Mouse (Mus musculus): ENCODE measurements around the gene Ctsa. TPM values are rescaled to one million over a fixed set of nuclear protein-coding genes. Genes with fewer than 3 reads are reported as not detected.

The Ctsa gene
- total RNA-seq, 2 experiments from 2014 or later, result 50.2 to 58.1 TPM

DNA sequence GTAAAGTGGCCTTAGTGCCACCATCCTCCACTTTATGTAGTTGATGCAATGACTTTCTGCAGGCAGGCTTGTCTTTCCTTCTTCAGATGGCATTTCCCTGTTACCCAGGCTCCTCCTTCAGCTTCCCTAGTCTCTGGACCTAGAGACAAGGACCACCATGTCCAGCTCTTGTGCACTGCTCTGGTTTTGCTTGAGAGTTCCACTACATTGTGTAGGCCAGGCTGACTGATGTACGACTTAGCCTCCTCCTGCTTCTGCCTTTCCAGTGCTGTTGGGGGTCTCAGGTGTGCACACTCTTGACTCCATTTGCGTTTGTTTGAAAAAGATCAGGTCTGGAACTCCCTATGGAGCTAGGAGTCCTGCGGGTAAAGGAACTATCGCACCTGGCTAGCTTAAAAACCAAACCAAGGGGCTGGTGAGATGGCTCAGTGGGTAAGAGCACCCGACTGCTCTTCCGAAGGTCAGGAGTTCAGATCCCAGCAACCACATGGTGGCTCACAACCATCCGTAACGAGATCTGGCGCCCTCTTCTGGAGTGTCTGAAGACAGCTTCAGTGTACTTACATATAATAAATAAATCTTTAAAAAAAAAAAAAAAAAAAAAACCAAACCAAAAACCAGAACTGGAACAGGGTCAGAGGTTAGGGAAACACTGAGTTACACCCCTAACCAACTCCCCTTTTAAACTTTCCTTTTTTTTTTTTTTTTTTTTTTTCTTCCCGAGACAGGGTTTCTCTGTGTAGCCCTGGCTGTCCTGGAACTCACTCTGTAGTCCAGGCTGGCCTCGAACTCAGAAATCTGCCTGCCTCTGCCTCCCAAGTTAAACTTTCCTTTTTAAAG lies 44.9 kb downstream of the Ctsa start:
- peak overlapping the region; percentile 100 for H3K27ac ChIP-seq
- peak; percentile 11 for DNase-seq
- intact Hi-C loops (cut with DNase I), result loop anchor here (2.0 kb wide), 1 partner anchor 45 kb away; the partner anchor contains the start of genes Ctsa and Neurl2
- peak; percentile 26; the same call in 1 of the 2 replicates for TF ChIP-seq CTCF (IDR thresholded peaks at IDR 0.05)
- peak overlapping the region; percentile 95 for H3K4me3 ChIP-seq

DNA sequence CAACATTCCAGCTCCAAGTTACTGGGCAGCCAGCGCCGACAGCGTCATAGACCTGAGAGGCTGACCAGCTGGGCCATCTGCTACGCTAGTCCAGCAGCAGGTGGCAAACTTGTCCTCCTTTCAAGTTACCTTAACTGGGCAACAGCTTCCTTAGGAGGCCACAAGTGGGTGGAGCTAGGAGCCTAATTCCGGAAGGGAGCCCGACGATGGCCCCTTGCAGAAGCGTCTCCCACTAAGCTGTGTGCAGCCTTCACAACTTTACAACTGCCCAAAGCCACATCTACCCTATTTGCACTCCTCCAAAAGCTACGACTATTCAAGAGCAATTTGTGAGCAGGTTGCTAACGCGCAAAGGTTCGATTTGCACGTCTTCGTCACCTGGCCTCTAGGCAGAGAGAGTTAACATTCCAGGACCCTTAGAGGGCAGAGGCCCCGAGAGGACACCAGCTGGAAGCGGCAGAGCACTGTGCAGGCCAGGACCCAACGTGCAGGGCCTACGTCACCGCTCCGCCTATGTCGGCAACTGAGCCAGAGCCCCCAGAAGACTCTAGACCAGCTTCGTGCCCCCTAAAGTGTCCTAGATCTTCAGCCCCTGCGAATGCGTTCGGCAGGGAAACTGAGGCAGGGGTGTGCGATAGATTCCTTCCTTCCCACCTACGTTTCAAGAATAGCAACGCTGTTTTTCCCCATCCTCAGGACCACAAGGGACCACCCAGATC lies 46.0 kb downstream of the Ctsa start:
- Histone ChIP-seq H3K4me3 (peak overlapping the region; percentile 95), H3K27ac (peak overlapping the region; percentile 100)
- intact Hi-C loops (cut with DNase I), result loop anchor here (1.0 to 2.0 kb wide), 2 partner anchors 33 to 46 kb away; partner anchors contain the start of genes Ctsa, Neurl2 and Zfp335
- TF ChIP-seq CTCF (IDR thresholded peaks at IDR 0.05), result peak; percentile 42
- peak; percentile 86 for DNase-seq

DNA sequence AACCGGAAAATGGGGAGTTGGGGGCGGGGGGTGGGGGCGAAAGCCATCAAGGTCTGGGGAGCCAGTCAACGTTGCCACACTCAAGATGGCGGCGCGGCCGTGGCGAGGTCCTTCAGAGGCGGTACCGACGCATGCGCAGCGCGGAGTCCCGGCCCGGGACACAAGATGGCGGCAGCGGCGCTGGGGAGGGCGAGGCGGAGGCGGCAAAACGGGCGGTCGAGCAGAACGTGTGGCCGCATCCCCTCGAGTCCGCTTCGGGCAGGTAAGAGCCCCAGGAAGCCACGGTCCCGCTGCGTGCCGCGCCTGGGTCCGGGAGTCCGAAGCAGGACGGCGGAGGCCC lies 46.5 kb downstream of the Ctsa start, which contains the start of gene Pcif1:
Gene Pcif1, plus strand, starts transcription at position 77 of the 340 bp plus-strand sequence.
- peak; percentile 94 for DNase-seq
- no peak for TF ChIP-seq CTCF (IDR thresholded peaks at IDR 0.05)
- intact Hi-C loops (cut with DNase I), result loop anchor here (1.0 to 2.0 kb wide), 2 partner anchors 32 to 46 kb away; partner anchors contain the start of genes Ctsa, Neurl2 and Zfp335
- Histone ChIP-seq H3K4me3 (peak within 1 kb of the TSS; percentile 95), H3K27ac (peak within 1 kb of the TSS; percentile 100)

DNA sequence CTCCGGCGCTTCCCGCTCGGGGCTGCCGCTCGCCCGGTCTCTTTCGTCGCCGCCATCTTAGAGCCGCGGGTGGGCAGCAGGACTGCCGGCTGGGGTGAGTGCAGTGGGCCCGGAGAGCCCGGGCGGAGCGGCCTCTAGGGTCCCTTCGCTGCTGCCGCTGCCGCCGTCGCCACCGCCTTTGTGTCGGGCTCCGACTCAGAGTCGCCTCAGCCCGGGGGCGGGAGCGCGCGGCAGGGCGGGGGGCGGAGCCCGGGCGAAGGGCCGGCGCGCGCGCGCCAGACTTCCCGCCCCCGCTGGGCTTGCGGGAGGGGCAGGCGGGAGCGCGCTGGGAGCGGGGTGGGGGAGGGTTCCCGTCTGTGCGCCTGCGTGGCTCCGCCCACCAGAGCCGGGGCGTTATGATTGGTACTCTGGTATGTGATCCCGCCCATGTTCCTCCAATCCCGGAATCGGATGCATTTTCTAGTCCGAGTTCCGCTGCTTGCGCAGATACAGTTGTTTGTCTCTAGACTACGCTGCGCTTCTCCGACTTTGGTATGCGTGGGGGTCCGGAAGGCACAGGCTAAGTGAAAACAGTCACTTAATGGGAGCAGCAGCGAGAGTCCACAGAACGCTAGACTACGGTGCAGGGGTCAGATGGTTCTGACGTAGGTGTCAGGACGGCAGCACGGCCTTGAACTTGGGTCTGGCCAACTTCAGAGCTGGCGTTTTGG lies 47.0 kb downstream of the Ctsa start:
- peak overlapping the region; percentile 100 for H3K27ac ChIP-seq
- intact Hi-C loops (cut with DNase I), result loop anchor here (1.0 to 2.0 kb wide), 2 partner anchors 32 to 47 kb away; partner anchors contain the start of genes Ctsa, Neurl2 and Zfp335
- H3K4me3 ChIP-seq, result peak overlapping the region; percentile 95
- no peak for TF ChIP-seq CTCF (IDR thresholded peaks at IDR 0.05)
- peak; percentile 96 for DNase-seq

DNA sequence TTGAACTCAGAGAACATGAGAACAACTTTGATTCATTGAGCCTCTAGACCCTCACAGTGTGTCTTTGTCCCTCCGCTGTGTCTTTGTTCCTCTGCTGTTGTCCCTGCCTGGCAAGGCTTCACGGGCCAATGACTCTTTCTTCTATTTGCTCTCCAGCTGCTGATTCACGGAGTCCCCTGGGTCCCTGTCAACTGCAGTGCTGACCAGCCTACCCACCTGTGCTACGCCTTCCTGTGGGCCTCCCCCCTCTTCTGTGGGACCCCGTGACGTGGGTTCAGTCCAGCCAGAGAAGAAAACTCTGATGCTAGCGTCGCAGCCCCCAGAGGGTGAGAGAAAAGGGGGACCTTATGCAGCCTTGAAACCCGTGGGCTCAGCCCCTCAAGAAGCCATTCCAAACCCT lies 49.9 kb downstream of the Ctsa start:
- no peak for TF ChIP-seq CTCF (IDR thresholded peaks at IDR 0.05)
- intact Hi-C loops (cut with DNase I), result no loop called here

DNA sequence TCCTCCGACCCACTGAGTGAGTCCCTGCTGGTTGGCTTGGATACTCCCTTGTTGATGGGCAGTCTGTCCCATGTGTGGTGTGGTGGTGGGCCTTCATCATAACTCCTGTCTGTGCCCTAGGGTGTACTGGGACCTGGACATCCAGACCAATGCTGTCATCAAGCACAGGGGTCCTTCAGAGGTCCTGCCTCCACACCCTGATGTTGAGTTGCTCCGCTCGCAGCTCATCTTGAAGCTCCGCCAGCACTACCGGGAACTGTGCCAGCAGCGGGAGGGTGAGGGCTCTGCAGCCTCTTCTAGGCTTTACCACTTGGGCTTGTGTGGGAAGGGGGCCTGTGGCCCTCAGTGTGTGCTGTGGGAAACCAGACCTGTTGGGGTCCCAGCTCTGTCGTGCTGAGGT lies 53.1 kb downstream of the Ctsa start:
- 0 out of 2 replicates have a peak overlapping the region, but pooled peaks have one; percentile 3 for H3K4me3 ChIP-seq
- intact Hi-C loops (cut with DNase I), result no loop called here
- TF ChIP-seq CTCF (IDR thresholded peaks at IDR 0.05), result no peak
- DNase-seq, result peak; percentile 90
- H3K27ac ChIP-seq, result peak overlapping the region; percentile 83

More for the DNA sequence above, 49.9 kb downstream of the Ctsa start:
- Histone ChIP-seq H3K4me3 (no peak overlapping the region), H3K27ac (0 out of 2 replicates have a peak overlapping the region, but pooled peaks have one; percentile 16)
- peak; percentile 15 for DNase-seq

DNA sequence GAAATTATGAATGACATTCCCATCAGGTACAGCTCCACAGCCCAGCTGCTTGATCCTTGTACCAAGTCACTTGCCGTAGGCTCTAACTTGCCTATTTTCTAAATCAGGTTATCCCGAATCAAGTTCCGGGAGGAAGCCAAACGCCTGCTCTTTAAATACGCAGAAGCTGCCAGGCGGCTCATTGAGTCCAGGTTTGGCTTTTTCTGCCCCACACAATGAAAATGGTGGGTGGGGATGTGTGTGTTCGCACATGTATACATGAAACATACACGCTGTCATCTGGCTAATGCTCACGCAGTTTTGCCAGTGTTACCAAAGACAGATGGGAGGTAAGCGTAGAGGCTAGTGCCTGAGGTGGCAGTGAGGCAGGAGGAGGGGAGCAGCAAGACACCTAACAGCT lies 53.9 kb downstream of the Ctsa start:
- no peak for TF ChIP-seq CTCF (IDR thresholded peaks at IDR 0.05)
- no peak for DNase-seq
- intact Hi-C loops (cut with DNase I), result no loop called here
- Histone ChIP-seq H3K4me3 (no peak overlapping the region), H3K27ac (no peak overlapping the region)

DNA sequence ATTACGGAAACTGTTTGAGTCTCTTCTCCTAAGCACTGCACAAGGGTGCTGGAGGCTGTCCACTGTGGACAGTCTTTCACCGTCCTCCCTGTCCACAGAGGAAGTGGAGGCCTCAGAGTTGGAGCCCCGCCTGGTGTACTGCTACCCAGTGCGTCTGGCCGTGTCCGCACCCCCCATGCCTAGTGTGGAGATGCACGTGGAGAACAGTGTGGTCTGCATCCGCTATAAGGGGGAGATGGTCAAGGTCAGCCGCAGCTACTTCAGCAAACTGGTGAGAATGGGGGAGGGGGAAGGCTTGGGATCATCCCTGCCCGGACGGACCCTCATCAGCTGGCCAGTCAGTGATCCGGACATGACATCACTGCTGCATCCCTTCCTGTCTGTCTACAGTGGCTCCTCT lies 56.3 kb downstream of the Ctsa start:
- Histone ChIP-seq H3K27ac (no peak overlapping the region), H3K4me3 (no peak overlapping the region)
- no peak for TF ChIP-seq CTCF (IDR thresholded peaks at IDR 0.05)
- peak; percentile 37 for DNase-seq
- intact Hi-C loops (cut with DNase I), result no loop called here

DNA sequence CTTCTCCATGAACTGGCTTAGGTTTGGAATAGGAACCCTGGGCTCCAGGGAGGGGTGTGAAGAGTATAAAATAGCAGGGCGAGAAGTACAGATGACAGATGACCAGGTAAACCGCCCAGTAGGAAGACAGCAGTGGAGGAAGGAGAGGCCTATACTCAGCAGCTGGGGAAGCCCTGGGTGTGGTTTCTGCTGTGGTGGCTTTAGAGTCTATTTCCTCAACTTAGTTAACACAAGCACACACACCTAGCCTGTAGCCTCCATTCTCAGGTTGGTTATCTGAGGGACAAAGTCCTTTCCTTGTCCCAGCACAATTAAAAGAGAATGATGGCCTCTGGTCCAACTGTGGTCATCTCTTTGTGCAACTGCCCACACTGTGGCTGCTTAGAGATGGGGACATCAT lies 57.3 kb downstream of the Ctsa start:
- no peak for DNase-seq
- peak overlapping the region; percentile 85; the same call in 1 of the 2 replicates for H3K27ac ChIP-seq
- TF ChIP-seq CTCF (IDR thresholded peaks at IDR 0.05), result no peak
- intact Hi-C loops (cut with DNase I), result no loop called here
- no peak overlapping the region for H3K4me3 ChIP-seq

Other genes with a start within 250 kb of the Ctsa start
- not detected for gene Wfdc6a, start 247.4 kb upstream of the Ctsa start, total RNA-seq (2021)
- not detected for gene Eppin, start 239.3 kb upstream of the Ctsa start, total RNA-seq (2021)
- not detected for gene Wfdc6b, start 219.4 kb upstream of the Ctsa start, total RNA-seq (2021)
- gene Wfdc8, start 219.2 kb upstream of the Ctsa start, total RNA-seq (2021), result not detected
- gene Wfdc16, start 194.1 kb upstream of the Ctsa start, total RNA-seq (2021), result not detected
- not detected for gene Wfdc10, start 176.8 kb upstream of the Ctsa start, total RNA-seq (2021)
- not detected for gene Wfdc9, start 176.3 kb upstream of the Ctsa start, total RNA-seq (2021)
- gene Wfdc11, start 158.8 kb upstream of the Ctsa start, total RNA-seq (2021), result not detected
- not detected for gene Wfdc13, start 147.8 kb upstream of the Ctsa start, total RNA-seq (2021)
- not detected for gene Spint4, start 134.4 kb upstream of the Ctsa start, total RNA-seq (2021)
- not detected for gene Spint5, start 117.6 kb upstream of the Ctsa start, total RNA-seq (2021)
- not detected for gene Wfdc3, start 86.9 kb upstream of the Ctsa start, total RNA-seq (2021)
- 10 to 100 TPM; 18.5 to 19.4 TPM for gene Dnttip1, start 86.9 kb upstream of the Ctsa start, total RNA-seq (2021)
- under 1 TPM; 0.20 to 0.33 TPM for gene Ube2c, start 63.0 kb upstream of the Ctsa start, total RNA-seq (2021)
- gene Tnnc2, start 52.9 kb upstream of the Ctsa start, total RNA-seq (2021), result over 10,000 TPM; 14,820 to 17,621 TPM
- 10 to 100 TPM; 20.6 to 25.6 TPM for gene Snx21, start 47.0 kb upstream of the Ctsa start, total RNA-seq (2021)
- gene Acot8, start 28.0 kb upstream of the Ctsa start, total RNA-seq (2021), result 1 to 10 TPM; 7.9 to 8.6 TPM
- 1 to 10 TPM; 1.2 to 1.4 TPM for gene Zswim3, start 27.8 kb upstream of the Ctsa start, total RNA-seq (2021)
- gene Zswim1, start 10.2 kb upstream of the Ctsa start, total RNA-seq (2021), result 1 to 10 TPM; 4.6 to 4.9 TPM
- under 1 TPM in 1 of 2 experiments, not detected in 1; 0.84 TPM for gene Spata25, start 4.3 kb upstream of the Ctsa start, total RNA-seq (2021)
- 10 to 100 TPM; 31.1 to 37.0 TPM for gene Neurl2, start 583 bp downstream of the Ctsa start, total RNA-seq (2021)
- 10 to 100 TPM; 11.4 to 20.1 TPM for gene Pltp, start 24.8 kb downstream of the Ctsa start, total RNA-seq (2021)
- gene Pcif1, start 46.4 kb downstream of the Ctsa start, total RNA-seq (2021), result 10 to 100 TPM; 25.6 TPM
- gene Zfp335, start 78.9 kb downstream of the Ctsa start, total RNA-seq (2021), result 10 to 100 TPM in 1 of 2 experiments, 1 to 10 TPM in 1; 9.7 to 10.5 TPM
- gene Mmp9, start 107.9 kb downstream of the Ctsa start, total RNA-seq (2021), result 1 to 10 TPM in 1 of 2 experiments, under 1 TPM in 1; 0.46 to 1.1 TPM
- under 1 TPM; 0.36 to 0.53 TPM for gene Slc12a5, start 127.9 kb downstream of the Ctsa start, total RNA-seq (2021)
- 10 to 100 TPM; 13.2 to 14.6 TPM for gene Ncoa5, start 202.0 kb downstream of the Ctsa start, total RNA-seq (2021)
- gene Cd40, start 222.8 kb downstream of the Ctsa start, total RNA-seq (2021), result under 1 TPM; 0.69 to 0.75 TPM